Mouse (Mus musculus): ENCODE data around the gene Mgat5. TPM values are rescaled to one million over a fixed set of nuclear protein-coding genes. Genes with fewer than 3 reads are reported as not detected.

Gene Mgat5
- total RNA-seq, 1 experiment: 11.0 TPM

DNA sequence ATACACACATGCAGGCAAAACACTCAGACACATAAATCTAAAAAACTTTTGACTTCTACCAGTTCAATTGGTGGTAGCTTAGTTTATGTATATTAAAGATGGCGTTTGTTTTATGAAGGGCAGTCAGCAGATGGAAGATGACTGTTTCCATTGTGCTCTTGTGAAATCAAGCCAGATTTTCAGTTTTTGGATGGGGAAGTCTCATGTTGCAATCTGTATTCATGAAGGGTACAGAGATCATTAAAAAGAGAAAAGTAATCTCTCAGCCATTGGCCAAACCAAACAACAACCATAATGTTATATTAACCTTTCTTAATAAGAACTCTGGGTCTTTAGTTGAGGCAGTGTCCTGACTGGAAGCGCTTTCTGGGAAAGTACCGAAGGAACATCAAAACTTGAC lies 73.3 kb downstream of the Mgat5 start:
- H3K9ac ChIP-seq (ENCODE audit: insufficient read depth, low read depth, low read length, poor library complexity, severe bottlenecking): no peak overlapping the region
- H3K4me3 ChIP-seq (ENCODE audit: insufficient read depth in 1 of 2, low read depth in 1 of 2, low read length in 2 of 2, poor library complexity in 1 of 2, severe bottlenecking in 1 of 2): no peak overlapping the region
- in situ Hi-C loops (cut with MboI; ENCODE audit: low sequenced_read_pairs in 2 of 2, unreplicated experiment in 2 of 2): no loop called here
- no peak for DNase-seq (ENCODE audit: low read depth, low spot score)
- no peaks in the 10 kb centered on the region for H3K36me3 ChIP-seq (ENCODE audit: control insufficient read depth, insufficient read depth, low read length, poor library complexity, severe bottlenecking)
- no peaks in the 10 kb centered on the region for H3K4me1 ChIP-seq (ENCODE audit: control insufficient read depth in 2 of 2, insufficient read depth in 2 of 2, low read length in 2 of 2, poor library complexity in 1 of 2)
- H3K9me3 ChIP-seq (ENCODE audit: control insufficient read depth, insufficient read depth, low read depth, low read length): no peaks in the 10 kb centered on the region
- H3K27ac ChIP-seq (ENCODE audit: insufficient read depth, low read depth, low read length, poor library complexity, severe bottlenecking): no peak overlapping the region
- no peak for TF ChIP-seq HCFC1 (IDR thresholded peaks at IDR 0.05; ENCODE audit: borderline replicate concordance, insufficient read depth, low read length)
- no peak for TF ChIP-seq ZNF384 (IDR thresholded peaks at IDR 0.05; ENCODE audit: low read depth, low read length)
- no peak for TF ChIP-seq ZC3H11A (IDR thresholded peaks at IDR 0.05; ENCODE audit: borderline replicate concordance, low read depth, low read length)
- TF ChIP-seq CHD2 (IDR thresholded peaks at IDR 0.05; ENCODE audit: low read depth, low read length): no peak
- TF ChIP-seq MAFK (IDR thresholded peaks at IDR 0.05; ENCODE audit: insufficient read depth, low read depth, low read length): no peak

DNA sequence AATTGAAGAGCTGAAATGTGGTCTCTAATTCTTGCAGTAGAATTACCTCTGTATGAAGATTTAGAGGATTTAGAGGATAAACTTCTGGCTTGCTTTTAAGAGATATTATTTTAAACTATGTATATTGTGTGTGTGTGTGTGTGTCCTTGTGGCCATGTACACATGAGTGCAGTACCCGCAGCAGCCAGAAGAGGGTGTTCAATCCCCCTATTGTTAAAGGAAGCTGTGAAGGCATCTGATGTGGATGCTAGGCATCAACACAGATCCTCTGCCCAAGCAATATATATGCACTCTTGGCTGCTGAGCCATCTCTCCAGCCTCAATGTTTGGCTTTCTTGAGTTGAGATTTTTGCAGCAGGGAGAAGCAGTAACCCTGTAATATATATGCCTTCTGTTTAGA lies 75.4 kb downstream of the Mgat5 start:
- in situ Hi-C loops (cut with MboI; ENCODE audit: low sequenced_read_pairs in 2 of 2, unreplicated experiment in 2 of 2): no loop called here
- no peak overlapping the region for H3K4me3 ChIP-seq (ENCODE audit: insufficient read depth in 1 of 2, low read depth in 1 of 2, low read length in 2 of 2, poor library complexity in 1 of 2, severe bottlenecking in 1 of 2)
- no peaks in the 10 kb centered on the region for H3K36me3 ChIP-seq (ENCODE audit: control insufficient read depth, insufficient read depth, low read length, poor library complexity, severe bottlenecking)
- peak; percentile 20 for DNase-seq (ENCODE audit: low read depth, low spot score)
- no peaks in the 10 kb centered on the region for H3K9me3 ChIP-seq (ENCODE audit: control insufficient read depth, insufficient read depth, low read depth, low read length)
- no peak overlapping the region for H3K27ac ChIP-seq (ENCODE audit: insufficient read depth, low read depth, low read length, poor library complexity, severe bottlenecking)
- H3K4me1 ChIP-seq (ENCODE audit: control insufficient read depth in 2 of 2, insufficient read depth in 2 of 2, low read length in 2 of 2, poor library complexity in 1 of 2): peaks cover 0 to under 1% of the 10 kb centered on the region in 2 experiments; a peak in 1 of 4 replicates
- no peak overlapping the region for H3K9ac ChIP-seq (ENCODE audit: insufficient read depth, low read depth, low read length, poor library complexity, severe bottlenecking)
- TF ChIP-seq ZNF384 (IDR thresholded peaks at IDR 0.05; ENCODE audit: low read depth, low read length) (no peak), CHD2 (IDR thresholded peaks at IDR 0.05; ENCODE audit: low read depth, low read length) (no peak), ZC3H11A (IDR thresholded peaks at IDR 0.05; ENCODE audit: borderline replicate concordance, low read depth, low read length) (no peak), MAFK (IDR thresholded peaks at IDR 0.05; ENCODE audit: insufficient read depth, low read depth, low read length) (no peak), HCFC1 (IDR thresholded peaks at IDR 0.05; ENCODE audit: borderline replicate concordance, insufficient read depth, low read length) (no peak)

DNA sequence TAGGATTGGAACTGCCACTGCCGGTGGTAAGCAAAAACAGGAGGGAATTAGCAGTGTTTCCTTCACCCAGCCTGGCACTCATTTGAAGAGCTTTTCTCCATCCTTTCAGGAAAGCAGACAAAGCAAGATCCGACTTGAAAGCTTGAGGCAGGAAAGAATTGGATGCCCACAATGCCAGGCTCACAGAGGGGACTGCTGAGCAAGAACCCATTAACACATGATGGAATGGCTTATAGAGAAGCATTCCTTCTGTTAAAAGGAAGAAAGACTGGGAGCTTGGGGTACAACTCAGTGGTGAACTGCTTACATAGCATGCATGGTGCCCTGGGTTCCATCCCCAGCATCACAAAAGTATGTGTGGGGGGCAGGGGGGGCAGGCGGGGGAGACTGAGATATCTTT lies 80.2 kb downstream of the Mgat5 start:
- in situ Hi-C loops (cut with MboI; ENCODE audit: low sequenced_read_pairs in 2 of 2, unreplicated experiment in 2 of 2): no loop called here
- Histone ChIP-seq H3K9me3 (ENCODE audit: control insufficient read depth, insufficient read depth, low read depth, low read length) (no peaks in the 10 kb centered on the region), H3K9ac (ENCODE audit: insufficient read depth, low read depth, low read length, poor library complexity, severe bottlenecking) (no peak overlapping the region), H3K27ac (ENCODE audit: insufficient read depth, low read depth, low read length, poor library complexity, severe bottlenecking) (no peak overlapping the region), H3K36me3 (ENCODE audit: control insufficient read depth, insufficient read depth, low read length, poor library complexity, severe bottlenecking) (no peaks in the 10 kb centered on the region), H3K4me1 (ENCODE audit: control insufficient read depth in 2 of 2, insufficient read depth in 2 of 2, low read length in 2 of 2, poor library complexity in 1 of 2) (peaks cover 0 to 2% of the 10 kb centered on the region in 2 experiments; a peak in 1 of 4 replicates), H3K4me3 (ENCODE audit: insufficient read depth in 1 of 2, low read depth in 1 of 2, low read length in 2 of 2, poor library complexity in 1 of 2, severe bottlenecking in 1 of 2) (no peak overlapping the region)
- no peak for TF ChIP-seq MAFK (IDR thresholded peaks at IDR 0.05; ENCODE audit: insufficient read depth, low read depth, low read length)
- TF ChIP-seq ZC3H11A (IDR thresholded peaks at IDR 0.05; ENCODE audit: borderline replicate concordance, low read depth, low read length): no peak
- TF ChIP-seq CHD2 (IDR thresholded peaks at IDR 0.05; ENCODE audit: low read depth, low read length): no peak
- no peak for TF ChIP-seq ZNF384 (IDR thresholded peaks at IDR 0.05; ENCODE audit: low read depth, low read length)
- no peak for TF ChIP-seq HCFC1 (IDR thresholded peaks at IDR 0.05; ENCODE audit: borderline replicate concordance, insufficient read depth, low read length)
- DNase-seq (ENCODE audit: low read depth, low spot score): no peak

DNA sequence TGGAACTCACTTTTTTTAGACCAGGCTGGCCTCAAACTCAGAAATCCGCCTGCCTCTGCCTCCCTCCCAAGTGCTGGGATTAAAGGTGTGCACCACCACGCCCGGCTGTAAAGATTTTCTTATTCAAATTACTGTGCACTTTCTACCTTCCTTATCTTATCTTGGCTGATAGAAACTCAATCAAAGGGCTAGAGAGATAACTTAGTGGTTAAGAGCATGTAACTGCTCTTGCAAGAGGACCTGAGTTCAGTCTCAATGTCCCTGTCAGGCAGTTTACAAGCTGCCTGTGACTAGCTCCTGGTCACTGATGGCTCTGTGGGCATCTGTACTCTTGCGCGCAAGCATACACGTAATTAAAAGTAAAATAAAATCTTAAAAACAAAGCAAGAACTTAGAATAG lies 82.7 kb downstream of the Mgat5 start:
- in situ Hi-C loops (cut with MboI; ENCODE audit: low sequenced_read_pairs in 2 of 2, unreplicated experiment in 2 of 2): no loop called here
- no peaks in the 10 kb centered on the region for H3K36me3 ChIP-seq (ENCODE audit: control insufficient read depth, insufficient read depth, low read length, poor library complexity, severe bottlenecking)

DNA sequence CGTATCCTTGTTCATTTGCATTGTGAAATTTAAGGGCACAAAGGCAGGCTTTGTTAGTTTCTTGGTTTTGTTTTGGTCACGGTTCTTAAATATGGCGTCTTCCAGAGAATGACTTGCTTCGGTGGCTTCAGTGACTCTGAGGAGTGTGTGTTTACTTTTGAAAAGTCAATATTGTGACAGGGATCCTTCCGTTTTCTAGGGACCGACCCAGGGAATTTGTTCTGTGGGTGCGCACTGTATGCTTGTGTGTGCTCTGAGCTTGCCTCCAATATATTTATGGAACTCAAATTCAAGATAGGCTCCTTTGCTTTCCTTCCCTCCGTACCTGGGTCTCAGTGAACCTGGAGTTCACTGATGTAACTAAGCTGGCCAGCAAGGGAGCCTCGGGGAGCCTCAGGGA lies 86.1 kb downstream of the Mgat5 start:
- TF ChIP-seq MAFK (IDR thresholded peaks at IDR 0.05; ENCODE audit: insufficient read depth, low read depth, low read length) (no peak), HCFC1 (IDR thresholded peaks at IDR 0.05; ENCODE audit: borderline replicate concordance, insufficient read depth, low read length) (no peak), ZC3H11A (IDR thresholded peaks at IDR 0.05; ENCODE audit: borderline replicate concordance, low read depth, low read length) (no peak), CHD2 (IDR thresholded peaks at IDR 0.05; ENCODE audit: low read depth, low read length) (no peak), ZNF384 (IDR thresholded peaks at IDR 0.05; ENCODE audit: low read depth, low read length) (no peak)
- H3K4me3 ChIP-seq (ENCODE audit: insufficient read depth in 1 of 2, low read depth in 1 of 2, low read length in 2 of 2, poor library complexity in 1 of 2, severe bottlenecking in 1 of 2): no peak overlapping the region

More for the DNA sequence above, 82.7 kb downstream of the Mgat5 start:
- Histone ChIP-seq H3K27ac (ENCODE audit: insufficient read depth, low read depth, low read length, poor library complexity, severe bottlenecking) (no peak overlapping the region), H3K9me3 (ENCODE audit: control insufficient read depth, insufficient read depth, low read depth, low read length) (no peaks in the 10 kb centered on the region), H3K4me1 (ENCODE audit: control insufficient read depth in 2 of 2, insufficient read depth in 2 of 2, low read length in 2 of 2, poor library complexity in 1 of 2) (peaks cover 0 to 2% of the 10 kb centered on the region in 2 experiments; a peak in 1 of 4 replicates), H3K9ac (ENCODE audit: insufficient read depth, low read depth, low read length, poor library complexity, severe bottlenecking) (no peak overlapping the region), H3K4me3 (ENCODE audit: insufficient read depth in 1 of 2, low read depth in 1 of 2, low read length in 2 of 2, poor library complexity in 1 of 2, severe bottlenecking in 1 of 2) (no peak overlapping the region)
- no peak for TF ChIP-seq ZNF384 (IDR thresholded peaks at IDR 0.05; ENCODE audit: low read depth, low read length)
- no peak for TF ChIP-seq CHD2 (IDR thresholded peaks at IDR 0.05; ENCODE audit: low read depth, low read length)
- TF ChIP-seq MAFK (IDR thresholded peaks at IDR 0.05; ENCODE audit: insufficient read depth, low read depth, low read length): no peak
- TF ChIP-seq ZC3H11A (IDR thresholded peaks at IDR 0.05; ENCODE audit: borderline replicate concordance, low read depth, low read length): no peak
- no peak for TF ChIP-seq HCFC1 (IDR thresholded peaks at IDR 0.05; ENCODE audit: borderline replicate concordance, insufficient read depth, low read length)
- DNase-seq (ENCODE audit: low read depth, low spot score): no peak

More for the DNA sequence above, 86.1 kb downstream of the Mgat5 start:
- in situ Hi-C loops (cut with MboI; ENCODE audit: low sequenced_read_pairs in 2 of 2, unreplicated experiment in 2 of 2): no loop called here
- H3K36me3 ChIP-seq (ENCODE audit: control insufficient read depth, insufficient read depth, low read length, poor library complexity, severe bottlenecking): no peaks in the 10 kb centered on the region
- H3K9ac ChIP-seq (ENCODE audit: insufficient read depth, low read depth, low read length, poor library complexity, severe bottlenecking): no peak overlapping the region
- DNase-seq (ENCODE audit: low read depth, low spot score): no peak
- H3K27ac ChIP-seq (ENCODE audit: insufficient read depth, low read depth, low read length, poor library complexity, severe bottlenecking): no peak overlapping the region
- H3K4me1 ChIP-seq (ENCODE audit: control insufficient read depth in 2 of 2, insufficient read depth in 2 of 2, low read length in 2 of 2, poor library complexity in 1 of 2): no peaks in the 10 kb centered on the region
- no peaks in the 10 kb centered on the region for H3K9me3 ChIP-seq (ENCODE audit: control insufficient read depth, insufficient read depth, low read depth, low read length)
